Mouse (Mus musculus) megakaryocyte, embryonic 14.5 days (primary cell): ENCODE results near the gene Hgd.

Experiments used
- FLI1 ChIP-seq: IDR thresholded peaks from 2 replicates; pipeline ENCODE4 v1.6.1; 2012; ENCODE audit warnings: low read length, inconsistent platforms, mixed read lengths
- GATA1 ChIP-seq: IDR thresholded peaks from 3 replicates; pipeline ENCODE4 v1.6.1; 2012; ENCODE audit warnings: mixed read lengths, low read length, inconsistent platforms, borderline replicate concordance

DNA sequence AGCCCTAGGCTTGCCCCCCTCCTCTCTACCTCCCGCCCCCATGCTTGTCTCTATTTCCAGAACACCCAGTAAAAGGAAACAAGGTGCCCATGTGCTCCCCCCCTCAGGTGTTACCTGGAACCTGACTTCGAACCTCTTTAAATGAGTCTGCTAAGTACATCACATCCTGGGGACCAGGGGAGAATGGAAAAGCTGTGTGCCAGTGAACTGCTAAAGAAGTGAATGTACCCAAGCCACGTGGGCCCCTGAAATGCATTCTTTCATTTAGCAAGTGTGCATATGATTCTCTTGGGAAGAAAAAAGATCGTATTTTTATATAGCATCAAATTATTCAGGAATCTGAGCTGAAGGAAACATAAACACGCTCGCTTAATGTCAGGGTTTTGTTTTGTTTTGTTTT, 3.8 kb downstream of the Hgd start:
- TF ChIP-seq GATA1 (no peak), FLI1 (no peak)
